Mouse (Mus musculus) lung, postnatal 36 days (tissue): ENCODE measurements around the gene Slc47a1.
"Not testable (repeated sequence)": the region's sequence is repeated elsewhere in the genome, so short reads cannot be mapped to it uniquely, and the experiment has no call there.

Source experiments
- DNase-seq: peaks from one replicate; pipeline ENCODE4 v3.0.0; 2022; ENCODE audit warnings: mixed read lengths

Gene Slc47a1

GRCm38 (mm10) chr11:61316864-61317263, 61.3 kb downstream of the Slc47a1 start:
- no peak for DNase-seq

- no peak for DNase-seq
Observed at GRCm38 (mm10) chr11:61310321-61310720, 67.8 kb downstream of the Slc47a1 start.

DNA sequence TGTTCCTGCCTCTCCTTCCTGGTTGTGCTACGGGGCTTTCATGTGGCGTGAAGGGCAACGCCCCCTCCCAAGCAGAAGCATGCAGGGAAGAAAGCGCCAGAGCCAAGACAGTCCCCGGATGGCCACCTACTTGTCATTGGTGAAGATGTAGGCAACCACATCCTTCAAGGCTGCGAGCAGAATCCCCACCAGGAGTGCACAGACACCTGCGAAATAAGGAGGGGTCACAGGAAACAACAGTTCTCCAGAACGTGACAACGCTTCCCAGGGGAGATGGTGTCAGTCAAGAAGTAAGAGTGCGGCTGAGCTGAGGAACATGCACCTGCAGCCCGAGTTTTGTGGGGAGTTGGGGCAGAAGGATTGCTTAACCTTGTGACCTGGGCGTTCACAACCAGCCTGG, 68.3 kb downstream of the Slc47a1 start:
- DNase-seq, result no peak

DNA sequence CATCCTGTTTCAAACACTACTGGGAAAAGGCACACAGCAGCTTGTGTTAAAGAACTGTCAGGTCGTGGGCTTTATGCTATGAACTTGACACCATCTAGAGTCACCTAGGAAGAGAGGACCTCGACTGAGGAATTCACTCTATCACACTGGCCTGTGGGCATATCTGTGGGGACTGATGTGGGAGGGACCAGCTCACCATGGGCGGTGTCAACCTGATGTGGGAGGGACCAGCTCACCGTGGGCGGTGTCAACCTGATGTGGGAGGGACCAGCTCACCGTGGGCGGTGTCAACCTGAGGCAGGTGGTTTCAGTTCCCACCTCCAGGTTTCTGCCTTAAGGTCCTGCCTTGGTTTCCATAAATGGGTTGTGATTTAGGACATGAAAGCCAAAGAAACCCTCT, 70.3 kb downstream of the Slc47a1 start:
- no peak for DNase-seq

- peak; percentile 86 for DNase-seq
Observed at GRCm38 (mm10) chr11:61305377-61305776, 72.8 kb downstream of the Slc47a1 start.

- not testable (repeated sequence) for DNase-seq
Observed at GRCm38 (mm10) chr11:61304535-61304934, 73.6 kb downstream of the Slc47a1 start.

DNA sequence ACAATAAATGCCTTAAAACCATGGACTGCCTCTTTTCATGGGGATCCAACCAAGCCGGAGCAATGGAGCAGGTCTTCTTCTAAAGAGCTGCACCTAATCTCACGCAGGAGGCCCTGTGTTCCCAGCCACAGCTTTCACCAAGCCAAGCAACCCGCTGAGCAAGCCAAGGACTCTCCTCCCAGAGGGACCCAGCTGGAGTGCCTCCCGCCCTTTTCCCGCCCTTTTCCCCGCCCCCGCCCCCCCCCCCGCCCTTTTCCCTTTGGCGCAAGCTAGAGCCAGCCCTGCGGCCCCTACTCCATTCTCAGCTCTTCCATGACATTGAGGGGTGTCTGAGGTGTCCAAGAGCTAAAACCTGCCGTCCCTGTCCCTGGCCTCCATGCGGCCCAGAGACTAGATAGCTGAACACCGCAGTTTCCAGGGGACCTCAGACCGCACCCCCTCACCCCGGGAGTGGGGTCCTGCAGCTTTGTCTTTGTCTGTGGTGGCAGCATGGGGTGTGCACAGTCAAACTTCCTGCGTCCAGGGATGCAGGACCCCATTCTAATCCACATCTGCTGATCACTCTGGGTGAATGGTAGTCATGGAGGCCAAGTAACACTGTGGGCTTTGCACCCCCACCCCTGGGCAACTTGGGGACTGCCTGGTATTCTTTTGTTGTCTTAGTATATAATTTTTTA, 77.3 kb downstream of the Slc47a1 start:
- DNase-seq, result peak; percentile 23

DNA sequence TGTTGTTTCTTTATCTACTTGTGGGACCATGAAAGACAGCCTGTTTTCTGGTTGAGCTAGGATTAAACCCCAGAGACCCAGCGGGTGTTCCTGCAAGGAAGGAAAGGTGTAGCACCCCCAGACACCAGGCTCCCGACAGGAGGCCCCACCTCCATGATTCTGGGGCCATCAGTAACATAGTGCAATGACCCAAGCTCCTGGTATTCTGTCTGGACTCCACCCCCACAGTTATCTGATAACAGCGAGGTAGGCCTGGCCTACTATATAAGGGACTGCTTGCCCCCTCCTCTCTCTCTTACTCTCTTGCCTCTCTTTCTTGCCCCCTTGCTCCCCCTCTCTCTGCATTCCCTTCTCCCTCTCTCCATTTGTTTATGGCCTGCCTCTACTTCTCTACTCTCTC, 77.9 kb downstream of the Slc47a1 start:
- DNase-seq, result no peak

- no peak for DNase-seq
Observed at GRCm38 (mm10) chr11:61297901-61298300, 80.2 kb downstream of the Slc47a1 start.

- DNase-seq, result no peak
Observed at GRCm38 (mm10) chr11:61297326-61297725, 80.8 kb downstream of the Slc47a1 start.

DNA sequence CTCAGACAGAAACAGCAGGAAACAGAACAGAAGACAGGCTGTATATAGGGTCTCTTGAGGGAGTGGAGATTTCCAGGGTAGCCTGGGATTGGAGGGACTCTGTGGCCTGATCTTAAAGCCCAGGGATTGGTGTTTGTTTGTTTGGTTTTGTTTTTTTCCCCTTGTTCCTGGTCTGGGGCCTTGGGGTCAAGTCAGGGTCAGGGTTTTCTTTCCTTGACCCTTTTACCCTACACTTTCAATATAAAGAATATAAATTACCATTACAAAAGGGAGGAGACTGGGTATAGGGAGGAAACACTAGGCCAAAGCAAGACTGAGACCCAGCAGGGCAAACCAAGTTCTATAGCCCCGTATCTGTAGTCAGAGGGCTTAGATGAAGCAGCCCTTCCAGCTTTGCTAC, 81.6 kb downstream of the Slc47a1 start:
- DNase-seq, result no peak

GRCm38 (mm10) chr11:61295556-61295955, 82.6 kb downstream of the Slc47a1 start:
- no peak for DNase-seq

GRCm38 (mm10) chr11:61294431-61294830, 83.7 kb downstream of the Slc47a1 start:
- peak; percentile 44 for DNase-seq
